Mouse (Mus musculus): ENCODE data around the gene Rassf2.

DNA sequence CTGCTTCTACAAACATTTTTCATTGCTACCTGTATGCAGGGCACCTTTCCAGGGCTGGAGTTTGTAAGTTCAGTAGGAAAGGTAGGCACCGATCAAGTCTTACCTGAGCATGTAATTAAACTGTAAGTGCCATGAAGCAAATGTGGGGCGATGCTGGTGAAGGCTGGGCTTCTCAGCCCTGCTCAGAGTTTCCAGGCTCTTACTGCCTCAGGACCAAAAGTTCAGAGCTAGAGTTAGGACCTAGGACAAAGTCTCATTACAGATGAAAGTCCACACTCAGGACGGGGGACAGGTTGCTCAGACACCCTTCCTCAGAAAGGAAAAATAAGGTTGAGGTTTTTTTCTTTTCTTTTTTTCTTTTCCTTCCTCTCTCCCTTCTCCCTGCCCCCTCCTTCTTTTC is 19.4 kb upstream of the Rassf2 start:
- TF ChIP-seq CTCF (IDR thresholded peaks at IDR 0.05; ENCODE audit: insufficient read depth, low read depth, low read length) (no peak), POLR2A (IDR thresholded peaks at IDR 0.05; ENCODE audit: insufficient read depth, low read depth, low read length) (no peak)
